Mouse (Mus musculus): ENCODE measurements around the gene Rab24.
A peak's percentile ranks its signal among the peaks of the same experiment; 100 is the strongest.

Rab24 gene

DNA sequence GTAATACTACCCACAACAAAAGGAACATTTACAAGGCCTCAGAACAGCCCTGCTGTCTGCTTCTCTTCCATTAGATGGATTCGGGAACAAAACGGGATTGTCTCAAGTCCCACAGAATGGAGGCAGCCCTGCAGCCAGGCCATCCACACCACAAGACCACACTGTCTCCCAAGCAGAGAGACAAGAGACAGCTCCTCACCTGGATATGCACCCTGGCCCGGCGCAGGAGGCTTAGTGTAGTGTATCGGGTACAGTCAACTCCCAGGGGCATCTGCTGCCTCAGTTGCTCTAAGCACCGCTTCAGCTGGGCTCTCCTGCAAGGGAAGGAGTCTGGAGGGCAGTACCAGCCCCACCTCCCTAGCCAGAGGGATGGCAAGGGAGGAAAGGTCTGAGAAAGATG is 6.4 kb upstream of the Rab24 start:
- no peak for DNase-seq

DNA sequence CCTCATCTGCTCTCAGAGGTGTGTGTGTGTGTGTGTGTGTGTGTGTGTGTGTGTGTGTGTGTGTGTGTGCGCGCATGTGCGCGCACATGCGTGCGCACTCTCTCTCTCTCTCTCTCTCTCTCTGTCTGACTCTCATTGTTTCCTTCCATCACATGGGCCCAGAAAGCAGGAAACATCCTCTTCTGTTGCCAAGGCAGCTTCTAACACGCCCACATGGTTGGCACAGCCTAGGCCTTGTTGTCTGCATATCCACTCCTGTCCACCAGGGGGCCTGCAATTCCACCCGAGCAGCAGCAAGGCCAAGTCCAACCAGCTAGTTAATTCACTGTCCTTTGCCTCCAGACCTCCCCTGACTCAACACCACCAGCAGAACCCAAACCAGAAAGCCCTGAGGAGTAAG is 5.9 kb upstream of the Rab24 start:
- DNase-seq: peak; percentile 82

DNA sequence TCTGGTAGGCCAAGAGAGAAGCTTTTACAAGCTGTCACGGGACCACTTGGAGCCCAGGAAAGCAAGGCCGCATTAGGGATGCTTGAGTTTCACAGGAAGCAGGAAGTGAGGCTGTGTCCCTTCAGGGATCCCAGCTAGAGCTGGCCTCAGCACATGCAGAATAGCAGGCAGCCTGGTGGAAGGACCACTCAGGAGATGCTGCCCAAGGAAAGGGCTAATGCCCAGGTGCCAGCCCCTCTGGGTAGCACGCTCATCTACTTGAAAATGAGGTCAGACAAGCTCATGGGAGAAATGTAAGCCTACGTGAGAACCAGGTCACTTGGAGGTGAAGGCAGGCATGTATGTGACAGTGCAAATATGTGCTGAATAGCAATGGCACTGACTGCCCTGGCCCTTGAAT is 5.4 kb upstream of the Rab24 start:
- no peak for DNase-seq

DNA sequence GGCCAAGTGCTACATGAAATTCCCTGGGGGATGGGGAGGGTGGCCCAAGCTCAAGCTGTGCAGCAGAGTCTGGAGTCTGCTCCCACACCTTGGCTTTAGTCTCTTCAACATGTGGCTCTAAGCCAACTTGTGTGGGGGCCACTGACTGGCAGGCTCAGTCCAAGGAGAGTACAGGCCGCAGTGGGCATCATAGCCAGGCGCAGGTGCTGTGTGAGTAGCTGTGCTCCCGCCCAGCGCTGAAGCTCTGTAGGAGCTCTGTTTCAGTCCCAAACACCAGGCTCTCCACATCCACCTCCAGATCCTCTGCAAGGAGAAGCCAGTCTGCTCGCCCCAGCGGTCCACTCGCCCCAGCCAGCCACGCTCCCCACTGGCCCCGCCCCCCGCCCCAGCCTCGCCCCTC is 3.9 kb upstream of the Rab24 start:
- no peak for DNase-seq

DNA sequence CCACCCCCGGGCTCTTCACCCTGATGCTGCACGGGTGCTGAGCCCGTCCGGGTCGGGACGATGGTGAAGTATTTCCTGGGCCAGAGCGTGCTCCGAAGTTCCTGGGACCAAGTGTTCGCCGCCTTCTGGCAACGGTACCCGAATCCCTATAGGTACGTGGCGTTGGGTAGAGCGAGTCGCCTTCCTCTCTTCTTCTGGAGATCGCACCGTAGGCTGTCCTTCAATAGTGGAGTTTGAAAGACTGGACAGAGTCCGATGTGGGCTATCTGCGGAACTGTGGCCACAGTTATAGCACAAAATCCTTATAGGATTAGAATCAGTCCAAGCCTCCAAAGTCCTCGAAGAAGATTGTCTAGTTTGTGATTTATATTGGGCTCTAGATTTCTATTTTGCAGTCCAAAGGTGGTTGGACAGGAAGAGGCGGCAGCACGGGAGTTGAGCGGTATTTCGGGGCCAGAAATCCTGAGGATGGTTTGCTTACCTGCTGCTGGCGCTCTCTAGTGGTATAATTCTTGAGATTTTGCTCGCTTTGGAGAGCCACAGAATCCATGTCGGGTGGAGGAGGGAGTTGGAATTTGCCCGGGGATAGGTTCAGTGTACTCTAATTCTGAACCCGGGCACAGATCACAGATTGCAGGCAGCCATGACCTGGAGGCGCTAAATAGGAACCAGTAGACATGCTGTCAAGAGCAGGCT is 532 bp upstream of the Rab24 start:
- peak; percentile 46 for DNase-seq

DNA sequence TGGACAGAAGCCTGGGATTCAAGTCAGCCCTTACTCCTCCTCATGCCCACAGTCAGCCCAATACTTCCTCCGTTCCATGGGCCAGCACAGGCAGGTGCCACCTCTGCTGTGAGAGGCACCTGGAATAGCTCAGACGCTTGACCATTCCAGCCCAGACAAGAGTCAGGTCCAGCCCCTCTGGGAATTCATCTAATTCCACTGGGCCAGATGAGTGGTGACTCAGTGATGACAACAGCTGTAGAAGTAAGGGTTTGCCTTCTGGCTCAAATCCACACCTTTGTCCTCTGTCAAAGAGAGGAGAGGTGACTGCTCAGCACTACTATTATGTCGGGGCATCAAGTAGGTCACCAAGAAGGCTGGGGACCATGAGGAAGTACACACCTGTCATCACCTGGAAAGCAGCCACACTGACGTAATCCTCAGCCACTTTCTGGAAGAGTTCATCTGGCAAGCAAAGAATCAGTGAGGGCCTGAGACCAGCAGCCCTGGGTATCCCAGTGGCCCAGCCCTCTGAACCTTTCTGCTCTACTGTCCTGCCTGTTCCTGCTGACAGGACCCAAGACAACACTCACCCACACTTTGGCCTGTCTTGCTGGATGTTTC is 1.7 kb downstream of the Rab24 start, which contains the start of gene Prelid1:
Gene Prelid1 (plus strand): TSS at position 570 of the 603 bp plus-strand sequence.
- DNase-seq: peak; percentile 56

DNA sequence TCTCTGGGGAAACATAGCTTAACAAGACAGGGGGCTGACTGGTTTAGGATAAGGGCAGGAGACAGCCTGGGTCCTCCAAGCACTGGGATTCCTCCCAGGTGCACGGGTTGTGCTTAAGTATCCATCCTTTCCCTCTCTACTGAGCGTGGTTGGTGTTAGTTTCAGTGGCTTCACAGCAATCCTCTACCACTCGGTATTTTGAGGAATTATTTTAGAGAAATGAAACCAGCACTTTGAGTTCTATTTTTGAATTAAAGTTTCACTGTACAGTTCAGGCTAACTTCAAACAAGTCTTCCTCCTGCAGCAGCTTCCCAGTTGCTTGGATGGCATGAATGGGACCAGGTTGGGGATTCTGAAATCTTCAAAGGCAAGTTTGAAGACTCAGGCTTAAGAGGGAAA is 3.4 kb downstream of the Rab24 start:
- no peak for DNase-seq

DNA sequence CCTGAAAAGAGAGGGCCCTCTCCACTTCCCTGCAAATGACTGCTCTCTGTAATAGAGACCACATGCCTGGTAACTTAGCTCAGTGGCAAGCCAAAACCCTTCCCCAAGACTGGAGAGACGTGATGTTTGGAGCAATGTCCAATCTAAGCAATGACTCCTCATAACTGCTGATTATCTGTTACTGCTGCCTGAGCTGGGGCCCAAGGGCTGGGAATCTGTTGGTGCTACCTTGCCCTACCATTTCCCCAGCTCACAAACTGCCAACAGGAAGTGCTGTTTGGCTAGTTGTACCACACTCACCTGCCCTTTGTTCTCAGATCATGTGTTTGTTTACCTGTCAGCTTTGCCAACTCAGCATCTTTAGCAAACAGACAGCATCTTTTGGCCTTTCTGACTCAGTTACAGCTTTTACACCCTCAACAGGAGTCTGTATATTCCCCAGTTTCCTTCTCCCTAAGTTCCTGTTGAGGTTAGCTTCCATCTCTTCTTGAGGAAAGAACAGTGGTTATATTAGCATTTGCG is 6.8 kb downstream of the Rab24 start:
- DNase-seq: no peak

DNA sequence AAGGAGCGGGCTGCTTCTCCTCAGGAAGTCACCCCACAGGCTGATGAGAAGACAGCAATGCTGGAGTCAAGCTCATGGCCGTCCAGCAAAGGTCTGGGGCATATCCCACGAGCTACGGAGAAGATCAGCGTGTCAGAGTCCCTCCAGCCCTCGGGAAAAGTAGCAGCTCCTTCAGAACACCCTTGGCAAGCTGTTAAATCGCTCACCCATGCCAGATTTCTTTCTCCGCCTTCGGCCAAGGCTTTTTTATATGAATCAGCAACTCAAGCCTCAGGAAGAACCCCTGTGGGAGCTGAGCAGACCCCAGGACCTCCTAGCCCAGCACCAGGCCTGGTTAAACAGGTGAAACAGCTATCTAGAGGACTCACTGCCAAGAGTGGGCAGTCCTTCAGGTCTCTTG is 8.7 kb downstream of the Rab24 start:
- no peak for DNase-seq

DNA sequence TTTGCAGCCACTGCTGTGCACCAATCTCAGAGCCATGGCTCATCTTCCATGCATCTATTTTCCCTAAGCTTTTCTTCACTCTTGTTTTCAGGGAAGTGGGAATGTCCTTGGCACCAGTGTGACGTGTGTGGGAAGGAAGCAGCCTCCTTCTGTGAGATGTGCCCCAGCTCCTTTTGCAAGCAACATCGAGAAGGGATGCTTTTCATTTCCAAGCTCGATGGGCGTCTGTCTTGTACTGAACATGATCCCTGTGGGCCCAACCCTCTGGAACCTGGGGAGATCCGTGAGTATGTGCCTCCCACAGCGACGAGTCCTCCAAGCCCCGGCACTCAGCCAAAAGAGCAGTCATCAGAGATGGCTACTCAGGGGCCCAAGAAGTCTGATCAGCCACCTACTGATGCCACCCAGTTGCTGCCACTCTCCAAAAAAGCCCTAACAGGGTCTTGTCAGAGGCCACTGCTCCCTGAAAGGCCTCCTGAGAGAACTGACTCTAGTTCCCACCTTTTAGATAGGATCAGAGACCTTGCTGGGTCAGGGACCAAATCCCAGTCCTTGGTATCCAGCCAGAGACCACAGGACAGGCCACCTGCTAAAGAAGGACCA is 9.6 kb downstream of the Rab24 start:
- DNase-seq: no peak

DNA sequence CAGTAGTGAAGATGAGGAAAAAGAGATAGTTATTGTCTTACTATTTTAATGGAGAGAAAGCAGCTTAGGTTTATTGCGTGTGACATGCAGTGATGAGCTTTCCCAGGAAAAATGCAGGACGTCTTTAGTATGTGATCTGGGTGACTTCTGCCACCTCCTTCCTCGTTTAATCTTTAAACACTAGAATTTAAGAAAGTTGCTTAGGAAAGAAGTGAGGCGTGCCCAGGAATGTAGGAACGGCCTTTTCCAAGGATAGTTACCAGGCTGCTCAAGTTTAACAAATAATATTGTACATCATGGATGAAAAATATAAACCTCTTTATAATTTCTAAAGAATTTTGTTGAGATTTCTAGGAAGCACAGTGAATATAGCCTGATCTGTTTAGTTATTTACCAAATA is 20.8 kb downstream of the Rab24 start:
- no peak for DNase-seq

DNA sequence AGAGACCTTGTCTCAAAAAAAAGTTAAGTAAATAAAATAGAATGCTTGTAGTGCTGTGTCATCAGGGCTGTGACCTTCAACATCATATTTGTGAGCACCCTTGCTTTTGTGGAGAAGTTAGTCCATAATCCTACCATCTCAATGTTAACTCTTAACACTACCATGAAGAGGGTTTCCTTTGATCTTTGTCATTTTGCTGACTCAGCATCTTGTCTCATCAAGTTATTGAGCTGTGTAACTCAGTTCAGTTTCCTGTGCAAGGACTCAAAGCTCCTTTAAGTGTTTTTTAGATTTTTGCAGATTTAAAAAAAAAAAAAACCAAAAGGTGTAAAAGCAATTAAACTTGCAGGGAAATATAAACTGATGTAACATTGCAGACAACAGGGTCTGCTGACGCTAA is 25.0 kb downstream of the Rab24 start:
- no peak for DNase-seq

DNA sequence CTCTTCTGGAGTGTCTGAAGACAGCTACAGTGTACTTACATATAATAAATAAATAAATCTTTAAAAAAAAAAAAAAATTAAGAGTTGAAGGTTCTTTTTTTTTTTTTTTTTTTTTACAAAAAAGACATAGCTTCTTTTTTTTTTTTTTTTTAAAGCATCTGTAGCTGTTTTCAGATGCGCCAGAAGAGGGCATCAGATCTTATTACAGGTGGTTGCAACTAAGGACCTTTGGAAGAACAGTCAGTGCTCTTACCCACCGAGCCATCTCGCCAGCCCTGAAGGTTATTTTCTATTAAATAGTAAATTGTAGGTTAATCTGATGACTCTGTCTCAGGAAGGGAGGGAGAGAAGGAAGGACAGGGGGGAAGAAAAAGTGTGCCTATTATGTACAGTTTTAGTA is 32.9 kb downstream of the Rab24 start:
- no peak for DNase-seq

DNA sequence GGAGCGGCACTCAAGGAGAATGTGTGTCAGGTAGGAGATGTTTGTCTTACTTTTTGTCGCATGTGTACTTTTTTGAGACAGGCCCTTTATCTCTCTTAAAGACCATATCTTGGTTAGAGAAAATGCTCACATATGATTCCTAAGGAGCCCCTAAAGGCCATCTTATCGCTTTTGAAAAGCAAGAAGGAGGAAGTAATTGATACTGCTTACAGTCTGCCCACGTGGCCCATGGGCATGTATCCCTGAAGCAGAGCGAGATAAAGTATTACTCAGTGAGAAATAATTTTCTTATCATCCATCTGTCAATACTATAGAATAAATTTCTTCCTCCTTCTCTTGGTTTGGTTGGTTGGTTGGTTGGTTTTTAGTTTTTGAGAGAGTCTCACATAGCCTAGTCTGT is 44.1 kb downstream of the Rab24 start:
- DNase-seq: no peak

DNA sequence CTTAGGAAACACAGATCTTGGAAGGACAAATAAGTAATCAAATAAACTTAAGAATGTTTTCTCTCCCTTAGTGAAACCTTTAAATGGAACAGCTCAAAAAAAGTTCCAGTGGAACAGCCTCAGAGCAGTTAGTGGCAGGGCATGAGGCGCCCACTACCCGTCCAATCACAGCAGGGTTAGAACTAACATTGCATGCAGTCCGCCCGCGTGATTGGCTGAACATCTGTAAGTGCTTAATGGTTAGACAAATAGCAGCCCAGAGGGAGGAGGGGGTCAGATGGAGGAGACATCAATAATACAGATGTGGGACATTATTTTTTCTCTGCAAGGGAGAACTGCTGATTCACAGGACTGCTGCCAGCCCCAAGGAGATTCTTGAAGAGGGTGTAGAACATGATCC is 44.5 kb downstream of the Rab24 start:
- DNase-seq: no peak
